In the genomic region with DNA sequence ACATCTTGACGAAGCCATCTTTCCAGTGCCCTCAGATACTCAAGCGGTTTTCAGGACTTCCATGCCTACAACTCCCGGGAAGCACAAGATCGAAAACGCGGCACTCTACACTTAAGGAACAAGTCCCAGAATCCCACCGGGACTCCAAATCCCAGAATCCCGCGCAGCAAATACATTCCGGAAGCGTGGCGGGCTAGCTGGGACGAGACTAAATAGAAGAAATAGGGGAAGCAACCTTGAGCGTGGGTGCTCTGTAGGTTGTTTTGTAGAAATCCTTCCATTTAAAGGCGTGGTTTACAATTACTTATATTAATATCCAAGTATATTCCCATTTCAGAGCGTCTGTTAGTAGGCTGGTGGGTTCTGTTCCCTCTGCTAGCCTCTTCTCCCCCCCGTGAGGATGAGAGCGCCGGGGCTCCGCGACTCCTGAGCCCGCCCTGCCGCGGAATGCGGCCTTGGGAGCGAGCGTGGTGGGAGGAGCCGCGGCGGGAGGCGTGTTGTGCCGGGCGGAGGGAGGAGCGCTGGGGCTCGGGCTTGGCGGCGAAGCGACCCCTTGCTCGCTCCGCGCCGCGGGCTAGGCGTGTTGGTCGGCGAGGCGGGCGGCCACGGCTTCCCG, we compare ENCODE assay signal across 8 mouse cellular contexts. TPM values are rescaled to one million over a fixed set of nuclear protein-coding genes. Genes with fewer than 3 reads are reported as not detected.
A peak's percentile ranks its signal among the peaks of the same experiment; 100 is the strongest.
DNase-seq lines count a peak whose midpoint lies in the region; ATAC-seq and TF ChIP-seq lines count a peak whose summit lies in the region.

A gene (plus strand): TSS at position 465 of the 616 bp plus-strand sequence.

- H3K4me1 ChIP-seq in erythroblast, embryonic 14.5 days (ENCODE audit: control insufficient read depth) = peaks cover 32% of the 10 kb centered on the region
- peaks cover 11% of the 10 kb centered on the region for H3K4me1 ChIP-seq in heart, embryonic 11.5 days (ENCODE audit: control insufficient read depth, insufficient read depth, low read length)
- H3K4me1 ChIP-seq in kidney, embryonic 16.5 days (ENCODE audit: insufficient read depth, low read length) = peaks cover 35% of the 10 kb centered on the region
- peaks cover 12% of the 10 kb centered on the region for H3K4me1 ChIP-seq in liver, adult 2 months (ENCODE audit: control insufficient read depth, insufficient read depth, low read length)

- H3K9me3 ChIP-seq in erythroblast, embryonic 14.5 days (ENCODE audit: control insufficient read depth, low read length) = no peaks in the 10 kb centered on the region
- H3K9me3 ChIP-seq in heart, embryonic 11.5 days (replicated peaks; ENCODE audit: control insufficient read depth, low read length) = no peaks in the 10 kb centered on the region
- H3K9me3 ChIP-seq in kidney, embryonic 16.5 days (ENCODE audit: low read length) = no peaks in the 10 kb centered on the region

- peak; percentile 96 for ATAC-seq in heart, embryonic 11.5 days (replicated peaks; ENCODE audit: insufficient number of reproducible peaks, low FRiP score, low TSS enrichment)
- peak; percentile 97 for ATAC-seq in kidney, embryonic 16.5 days (ENCODE audit: low FRiP score, low TSS enrichment)

- WGBS in heart, embryonic 11.5 days (ENCODE audit: insufficient replicate concordance) = under 1% methylated on average over 49 of the region's 50 CpGs
- WGBS in kidney, embryonic 16.5 days = under 1% methylated on average over 41 of the region's 50 CpGs
- 0% methylated on average over 47 of the region's 50 CpGs for WGBS in liver, adult 2 months

- DNase-seq in brain, embryonic 14.5 days (ENCODE audit: low read depth) = peak; percentile 98
- peak; percentile 91 for DNase-seq in liver, adult 2 months (ENCODE audit: extremely low read depth, low read depth, low spot score)
- peak; percentile 92 for DNase-seq in splenic B cell, adult 2 months (ENCODE audit: low read depth, low spot score)

- H3K27ac ChIP-seq in heart, embryonic 11.5 days (ENCODE audit: low read depth, low read length) = peak within 1 kb of the TSS; percentile 82
- H3K27ac ChIP-seq in kidney, embryonic 16.5 days (ENCODE audit: low read length) = peak within 1 kb of the TSS; percentile 87
- H3K27ac ChIP-seq in liver, adult 2 months (replicated peaks; ENCODE audit: insufficient read depth, low read depth, low read length) = peak within 1 kb of the TSS; percentile 50

- peak within 1 kb of the TSS; percentile 90 for H3K9ac ChIP-seq in heart, embryonic 11.5 days (ENCODE audit: low read depth, low read length)
- peak within 1 kb of the TSS; percentile 88 for H3K9ac ChIP-seq in kidney, embryonic 16.5 days (replicated peaks; ENCODE audit: low read length)
- peak within 1 kb of the TSS; percentile 95 for H3K9ac ChIP-seq in liver, adult 2 months (ENCODE audit: low read depth, low read length)

- peak; percentile 97 for TF ChIP-seq POLR2A in brain, embryonic 14.5 days (IDR thresholded peaks at IDR 0.05; ENCODE audit: borderline replicate concordance, extremely low read depth, insufficient read depth, insufficient read length, poor library complexity, severe bottlenecking)
- TF ChIP-seq POLR2A in liver, adult 2 months (IDR thresholded peaks at IDR 0.05; ENCODE audit: extremely low read depth, insufficient read depth, low read length) = peak; percentile 60; the same call in 1 of the 2 replicates
- peak; percentile 97 for TF ChIP-seq POLR2A in myocyte (IDR thresholded peaks at IDR 0.05; ENCODE audit: insufficient read length, low read depth)

- H3K79me3 ChIP-seq in C2C12 (ENCODE audit: low read depth) = peaks cover 43% of the 10 kb centered on the region

- H3K79me2 ChIP-seq in C2C12 (ENCODE audit: control insufficient read depth, insufficient read depth) = peaks cover 49% of the 10 kb centered on the region
- peaks cover 11% of the 10 kb centered on the region; the same call in 1 of the 2 replicates for H3K79me2 ChIP-seq in liver, adult 2 months (ENCODE audit: control insufficient read depth, insufficient read depth, low read length)
- peaks cover 42% of the 10 kb centered on the region for H3K79me2 ChIP-seq in myocyte (ENCODE audit: control insufficient read depth, insufficient read depth)

- H3K36me3 ChIP-seq in C2C12 (ENCODE audit: control insufficient read depth, insufficient read depth) (no peaks in the 10 kb centered on the region), myocyte (ENCODE audit: control insufficient read depth, insufficient read depth) (no peaks in the 10 kb centered on the region)
- no peaks in the 10 kb centered on the region for H3K36me3 ChIP-seq in erythroblast, embryonic 14.5 days (ENCODE audit: control insufficient read depth)
- no peaks in the 10 kb centered on the region for H3K36me3 ChIP-seq in heart, embryonic 11.5 days (ENCODE audit: control insufficient read depth, insufficient read depth, low read length)
- H3K36me3 ChIP-seq in kidney, embryonic 16.5 days (ENCODE audit: insufficient read depth, low read length) = no peaks in the 10 kb centered on the region
- H3K36me3 ChIP-seq in liver, adult 2 months (ENCODE audit: control insufficient read depth, insufficient read depth, low read length) = no peaks in the 10 kb centered on the region
- no peaks in the 10 kb centered on the region for H3K36me3 ChIP-seq in splenic B cell, adult 2 months (ENCODE audit: control insufficient read depth, insufficient read depth, low read length, poor library complexity, severe bottlenecking)

- H3ac ChIP-seq in C2C12 (ENCODE audit: control insufficient read depth, insufficient read length, low read depth) = peak within 1 kb of the TSS; percentile 96
- peak within 1 kb of the TSS; percentile 72 for H3ac ChIP-seq in myocyte (ENCODE audit: control insufficient read depth, insufficient read length)

- no peaks in the 10 kb centered on the region for H3K27me3 ChIP-seq in C2C12 (ENCODE audit: control insufficient read depth, insufficient read depth, insufficient read length)
- H3K27me3 ChIP-seq in erythroblast, embryonic 14.5 days (ENCODE audit: control insufficient read depth) = peaks cover 12% of the 10 kb centered on the region
- H3K27me3 ChIP-seq in heart, embryonic 11.5 days (ENCODE audit: control insufficient read depth, insufficient read depth, low read length) = no peaks in the 10 kb centered on the region
- no peaks in the 10 kb centered on the region for H3K27me3 ChIP-seq in kidney, embryonic 16.5 days (ENCODE audit: insufficient read depth, low read length)
- H3K27me3 ChIP-seq in liver, adult 2 months (ENCODE audit: control insufficient read depth, insufficient read depth, low read length) = no peaks in the 10 kb centered on the region
- no peaks in the 10 kb centered on the region for H3K27me3 ChIP-seq in myocyte (ENCODE audit: control insufficient read depth, insufficient read depth, insufficient read length)
- H3K27me3 ChIP-seq in splenic B cell, adult 2 months (ENCODE audit: control insufficient read depth, insufficient read depth, low read length, poor library complexity, severe bottlenecking) = no peaks in the 10 kb centered on the region

- H3K4me3 ChIP-seq in C2C12 (ENCODE audit: insufficient read depth, poor library complexity, severe bottlenecking) = peak within 1 kb of the TSS; percentile 73
- peak within 1 kb of the TSS; percentile 77 for H3K4me3 ChIP-seq in erythroblast, embryonic 14.5 days (replicated peaks)
- H3K4me3 ChIP-seq in heart, embryonic 11.5 days (ENCODE audit: low read depth, low read length) = peak within 1 kb of the TSS; percentile 90
- peak within 1 kb of the TSS; percentile 83 for H3K4me3 ChIP-seq in kidney, embryonic 16.5 days (ENCODE audit: low read length)
- peak within 1 kb of the TSS; percentile 85 for H3K4me3 ChIP-seq in liver, adult 2 months (ENCODE audit: insufficient read depth, low read depth, low read length)
- H3K4me3 ChIP-seq in myocyte = peak within 1 kb of the TSS; percentile 72

- TF ChIP-seq CTCF in C2C12 (IDR thresholded peaks at IDR 0.05; ENCODE audit: control insufficient read depth, insufficient read depth, insufficient read length) = no peak
- no peak for TF ChIP-seq CTCF in brain, embryonic 14.5 days (IDR thresholded peaks at IDR 0.05; ENCODE audit: borderline replicate concordance, extremely low read depth, insufficient read depth, insufficient read length)
- no peak for TF ChIP-seq CTCF in liver, adult 2 months (IDR thresholded peaks at IDR 0.05; ENCODE audit: low read depth, low read length)

- H3K4me2 ChIP-seq in heart, embryonic 11.5 days = peak within 1 kb of the TSS; percentile 82
- peak within 1 kb of the TSS; percentile 62 for H3K4me2 ChIP-seq in kidney, embryonic 16.5 days (replicated peaks; ENCODE audit: low read depth, low read length)
- H3K4me2 ChIP-seq in myocyte (ENCODE audit: low read depth) = peak within 1 kb of the TSS; percentile 89

TF ChIP-seq in C2C12, 6 proteins besides CTCF, POLR2A, EP300 and RAD21:
- TF ChIP-seq MAX (IDR thresholded peaks at IDR 0.05) (peak; percentile 17), MYOD1 (IDR thresholded peaks at IDR 0.05; ENCODE audit: control insufficient read depth, insufficient read length, low read depth) (no peak), USF1 (IDR thresholded peaks at IDR 0.05; ENCODE audit: low read depth) (no peak), CEBPB (IDR thresholded peaks at IDR 0.05; ENCODE audit: low read depth) (no peak)

TF ChIP-seq in myocyte, 11 proteins besides CTCF, POLR2A, EP300 and RAD21:
- TF ChIP-seq E2F4 (IDR thresholded peaks at IDR 0.05; ENCODE audit: insufficient read depth) (peak; percentile 48), TCF12 (IDR thresholded peaks at IDR 0.05; ENCODE audit: insufficient read depth, poor library complexity, severe bottlenecking) (no peak), MAX (IDR thresholded peaks at IDR 0.05; ENCODE audit: low read depth) (peak; percentile 26), CEBPB (IDR thresholded peaks at IDR 0.05; ENCODE audit: insufficient read depth, poor library complexity, severe bottlenecking) (no peak), MYOG (IDR thresholded peaks at IDR 0.05; ENCODE audit: control insufficient read depth in 1 of 3, insufficient read depth in 1 of 3, insufficient read length in 2 of 3, low read depth in 2 of 3) (peak in 1 of 3 experiments; percentile 51), SRF (IDR thresholded peaks at IDR 0.05; ENCODE audit: control insufficient read depth, insufficient read length, low read depth) (no peak), MYOD1 (IDR thresholded peaks at IDR 0.05; ENCODE audit: control insufficient read depth in 1 of 3, insufficient read length in 2 of 3, low read depth in 2 of 3) (no peak), USF1 (IDR thresholded peaks at IDR 0.05; ENCODE audit: low read depth) (no peak), REST (IDR thresholded peaks at IDR 0.05; ENCODE audit: insufficient read depth, insufficient read length) (no peak), POLR2AphosphoS2 (IDR thresholded peaks at IDR 0.05; ENCODE audit: insufficient read length, low read depth) (peak; percentile 95)

RNA-seq across cellular contexts. Expression of the gene that starts here (rescaled TPM):
- polyA plus RNA-seq in C2C12 (2012; fragmentation: generic; extraction: Trizol) (17.5 TPM), myocyte (2012; fragmentation: generic; extraction: Trizol) (10.8 TPM)
- polyA plus RNA-seq in brain, embryonic 14.5 days (2012; rRNA removed) = 38.6 and 41.7 TPM in 2 replicates
- 0.02 and 0.10 TPM in 2 replicates for polyA plus RNA-seq in erythroblast, embryonic 14.5 days (2012)
- polyA plus RNA-seq in heart, embryonic 11.5 days (2014; fragmentation: Nextera tagmentation; extraction: Ambion mirVana) = 20.6 and 26.8 TPM in 2 replicates
- 39.7 and 42.5 TPM in 2 replicates for polyA plus RNA-seq in kidney, embryonic 16.5 days (2015; fragmentation: Nextera tagmentation; extraction: Ambion mirVana)
- 11.3 and 11.6 TPM in 2 replicates for total RNA-seq in liver, adult 2 months (2014; rRNA removed)
- polyA plus RNA-seq in liver, adult 2 months (2012; rRNA removed) = 4.4 and 4.9 TPM in 2 replicates

Comparison
In these comparisons a context has a peak if more than half of its experiments do, and no peak if none do; other contexts are left out.
1. Peak in every context shown above with its lines: DNase-seq, ATAC-seq, H3K4me3 ChIP-seq and H3K27ac ChIP-seq.